Mouse (Mus musculus) thymus, adult 2 months (tissue): ENCODE measurements around the gene 4930518I15Rik. TPM values are rescaled to one million over a fixed set of nuclear protein-coding genes. Genes with fewer than 3 reads are reported as not detected.
A peak's percentile ranks its signal among the peaks of the same experiment; 100 is the strongest.
"Not testable (repeated sequence)": the region's sequence is repeated elsewhere in the genome, so short reads cannot be mapped to it uniquely, and the experiment has no call there.

Source experiments
- DNase-seq: peaks from one replicate; pipeline ENCODE4 v3.0.0; 2021
- H3K27ac ChIP-seq: fragments of 200-500 bp; 2 replicates; pipeline ENCODE4 v1.5.1; 2012; ENCODE audit warnings: low read length, control low read depth; ENCODE audit not compliant: control insufficient read depth, insufficient read depth
- H3K27me3 ChIP-seq: fragments of 200-500 bp; 2 replicates; pipeline ENCODE4 v1.6.1; 2012; ENCODE audit warnings: mild to moderate bottlenecking, low read length, moderate library complexity, mixed read lengths; ENCODE audit not compliant: control insufficient read depth, insufficient read depth
- H3K36me3 ChIP-seq: fragments of 200-500 bp; 2 replicates; pipeline ENCODE4 v1.6.1; 2012; ENCODE audit warnings: mild to moderate bottlenecking, low read length, moderate library complexity; ENCODE audit not compliant: control insufficient read depth, insufficient read depth
- H3K4me1 ChIP-seq: fragments of 200-500 bp; replicated peaks from 2 replicates; pipeline ENCODE4 v1.6.1; 2012; ENCODE audit warnings: low read length; ENCODE audit not compliant: control insufficient read depth, insufficient read depth
- H3K4me3 ChIP-seq: fragments of 200-500 bp; 2 replicates; pipeline ENCODE4 v1.5.1; 2012; ENCODE audit warnings: mild to moderate bottlenecking, low read length, control low read depth, moderate library complexity; ENCODE audit not compliant: control insufficient read depth, insufficient read depth
- CTCF ChIP-seq: fragments of 200-500 bp; IDR thresholded peaks from 2 replicates; pipeline ENCODE4 v1.5.1; 2012; ENCODE audit warnings: mild to moderate bottlenecking, control low read depth, low read length, moderate library complexity, borderline replicate concordance; ENCODE audit not compliant: control insufficient read depth, poor library complexity, insufficient read depth; ENCODE audit errors: extremely low read depth
- POLR2A ChIP-seq: fragments of 200-500 bp; IDR thresholded peaks from 2 replicates; pipeline ENCODE4 v1.6.1; 2012; ENCODE audit warnings: mild to moderate bottlenecking, low read length, control low read depth, moderate library complexity; ENCODE audit not compliant: control insufficient read depth, poor library complexity, insufficient read depth; ENCODE audit errors: extremely low read depth
- WGBS: fragments of 180-500 bp; shearing (Covaris S2); methylation state at CpG from one replicate; pipeline ENCODE4 v1.1.7; 2018; 5-methylcytosine and 5-hydroxymethylcytosine counted together
- polyA plus RNA-seq: library from polyadenylated mRNA; depleted of rRNA; stranded (reverse); fragments of >200 nt; gene quantifications from 2 replicates; pipeline ENCODE4 v1.2.3, GENCODE M21; 2012

4930518I15Rik gene
- polyA plus RNA-seq, 1 experiment, result 2.8 TPM

GRCm38 (mm10) chr2:156888490-156888889, 30.7 kb upstream of the 4930518I15Rik start:
- peaks cover 27% of the 10 kb centered on the region for H3K4me1 ChIP-seq
- H3K36me3 ChIP-seq, result peaks cover 4% of the 10 kb centered on the region; the same call in 1 of the 2 replicates
- no peak for DNase-seq
- no peak overlapping the region for H3K27ac ChIP-seq
- 85% methylated on average over 3 of the region's 3 CpGs for WGBS
- no peak overlapping the region for H3K4me3 ChIP-seq
- TF ChIP-seq CTCF, result no peak
- no peak for TF ChIP-seq POLR2A
- H3K27me3 ChIP-seq, result no peaks in the 10 kb centered on the region

GRCm38 (mm10) chr2:156887017-156887416, 29.3 kb upstream of the 4930518I15Rik start, which contains the start of gene Sla2:
TSS of gene Sla2 (minus strand) at chr2:156887192.
- peak; percentile 89 for DNase-seq
- peaks cover 7% of the 10 kb centered on the region; the same call in 1 of the 2 replicates for H3K36me3 ChIP-seq
- peak within 1 kb of the TSS; percentile 97 for H3K27ac ChIP-seq
- H3K4me1 ChIP-seq, result peaks cover 36% of the 10 kb centered on the region
- no peaks in the 10 kb centered on the region for H3K27me3 ChIP-seq
- WGBS, result 2% methylated on average over 6 of the region's 6 CpGs
- TF ChIP-seq CTCF (0 out of 2 replicates have a peak, but pooled peaks have one; percentile 45), POLR2A (peak; percentile 98)
- H3K4me3 ChIP-seq, result peak within 1 kb of the TSS; percentile 85

GRCm38 (mm10) chr2:156886084-156886631, 28.4 kb upstream of the 4930518I15Rik start:
- DNase-seq, result peak; percentile 50
- peak overlapping the region; percentile 85 for H3K4me3 ChIP-seq
- H3K36me3 ChIP-seq, result peaks cover 7% of the 10 kb centered on the region; the same call in 1 of the 2 replicates
- H3K4me1 ChIP-seq, result peaks cover 44% of the 10 kb centered on the region
- WGBS, result 3% methylated on average over 10 of the region's 10 CpGs
- no peaks in the 10 kb centered on the region for H3K27me3 ChIP-seq
- H3K27ac ChIP-seq, result peak overlapping the region; percentile 97
- TF ChIP-seq CTCF, result no peak
- no peak for TF ChIP-seq POLR2A

- WGBS, result 3% methylated on average over 2 of the region's 2 CpGs
- DNase-seq, H3K36me3 ChIP-seq, H3K27me3 ChIP-seq: not testable (repeated sequence)
- Histone ChIP-seq H3K4me3 (peak overlapping the region; percentile 85), H3K27ac (peak overlapping the region; percentile 97), H3K4me1 (peaks cover 49% of the 10 kb centered on the region)
- 0 out of 2 replicates have a peak, but pooled peaks have one; percentile 25 for TF ChIP-seq POLR2A
Measured at GRCm38 (mm10) chr2:156885666-156886065, 27.9 kb upstream of the 4930518I15Rik start.

DNA sequence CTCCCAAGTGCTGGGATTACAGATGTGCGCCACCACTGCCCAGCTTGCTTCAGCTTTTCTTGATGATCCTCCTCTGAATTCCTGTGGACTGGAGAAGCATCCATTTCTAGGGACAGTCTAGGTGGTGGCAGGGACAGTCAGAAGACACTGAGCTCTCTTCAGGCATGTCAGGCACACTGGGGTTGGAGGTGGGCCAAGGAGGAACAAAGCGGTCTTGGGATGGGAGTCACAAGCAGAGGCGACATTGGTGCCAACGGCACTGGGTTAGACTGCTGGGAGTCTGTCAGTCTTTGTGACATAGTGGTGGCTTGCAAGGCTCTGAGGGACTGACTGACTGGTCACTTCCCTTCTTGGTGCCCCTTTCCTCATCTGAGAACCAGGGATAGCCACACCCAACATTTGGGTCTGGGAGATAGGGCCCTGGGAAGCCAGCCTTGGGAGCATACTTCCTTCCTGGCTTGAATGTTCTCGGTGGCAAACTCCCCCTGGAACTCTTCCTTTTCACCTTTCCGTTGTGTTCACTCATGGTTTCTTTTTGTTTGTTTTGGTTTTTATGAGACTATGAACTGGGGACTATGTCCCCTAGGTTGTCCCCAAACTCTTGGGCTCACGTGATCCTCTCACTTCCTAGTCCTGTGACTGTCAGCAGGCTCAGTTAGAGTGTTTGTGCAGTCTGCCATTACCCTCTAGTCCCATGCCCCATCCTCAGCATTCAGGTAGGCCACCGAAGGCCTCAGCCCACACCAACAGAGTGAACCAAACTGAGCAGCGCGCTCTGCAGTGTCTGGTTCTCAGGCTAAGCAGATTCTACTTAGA, 26.9 kb upstream of the 4930518I15Rik start:
- WGBS, result 60% methylated on average over 10 of the region's 10 CpGs
- H3K4me3 ChIP-seq, result peak overlapping the region; percentile 85
- H3K4me1 ChIP-seq, result peaks cover 59% of the 10 kb centered on the region
- H3K36me3 ChIP-seq, result peaks cover 16% of the 10 kb centered on the region
- no peak for TF ChIP-seq CTCF
- no peak for TF ChIP-seq POLR2A
- H3K27ac ChIP-seq, result peak overlapping the region; percentile 97
- DNase-seq, result no peak
- H3K27me3 ChIP-seq, result no peaks in the 10 kb centered on the region

DNA sequence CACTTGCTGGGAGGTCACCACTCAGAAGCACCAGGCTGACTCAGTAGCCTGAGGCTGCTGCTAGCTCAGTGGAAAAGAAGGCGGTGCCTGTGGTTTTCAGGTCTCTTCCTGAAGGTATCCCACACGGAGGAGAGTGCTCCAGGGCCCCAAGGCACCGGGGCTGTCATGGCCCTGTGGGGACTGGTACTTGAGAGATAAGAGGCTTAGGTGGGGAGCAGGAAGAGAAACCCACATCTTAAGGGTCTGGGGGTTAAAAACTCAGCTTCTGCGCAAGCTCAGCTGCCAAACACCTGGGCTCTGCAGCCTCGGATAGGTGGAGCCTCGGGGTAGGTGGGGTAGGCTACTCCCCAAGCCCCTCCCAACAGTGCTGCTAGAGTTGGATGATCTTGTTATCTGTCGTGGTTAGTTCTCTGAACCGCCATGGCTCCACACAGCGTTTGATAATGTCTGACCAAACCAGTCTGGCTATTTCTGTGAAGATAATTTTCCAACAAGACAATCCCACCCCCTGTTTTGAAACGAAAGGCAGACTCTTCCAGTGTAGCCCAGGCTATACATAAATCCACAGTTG, 24.8 kb upstream of the 4930518I15Rik start:
- peak; percentile 88 for DNase-seq
- H3K27me3 ChIP-seq, result no peaks in the 10 kb centered on the region
- peaks cover 76% of the 10 kb centered on the region for H3K4me1 ChIP-seq
- WGBS, result 2% methylated on average over 10 of the region's 10 CpGs
- TF ChIP-seq POLR2A (peak; percentile 83), CTCF (0 out of 2 replicates have a peak, but pooled peaks have one; percentile 14)
- peak overlapping the region; percentile 48 for H3K4me3 ChIP-seq
- peaks cover 37% of the 10 kb centered on the region for H3K36me3 ChIP-seq
- peak overlapping the region; percentile 94 for H3K27ac ChIP-seq
